Mouse (Mus musculus) stomach, embryonic 14.5 days (tissue): ENCODE data around the gene Pax9. TPM values are rescaled to one million over a fixed set of nuclear protein-coding genes. Genes with fewer than 3 reads are reported as not detected.

Experiments used
- ATAC-seq: fragments of 200-750 bp; cut with Nextera tagmentation; 2 replicates; pipeline ENCODE4 v1.8.0; 2017; ENCODE audit warnings: low read depth, moderate TSS enrichment; ENCODE audit not compliant: insufficient number of reproducible peaks, insufficient read depth, low FRiP score
- H3K27ac ChIP-seq: fragments of 300-500 bp; sonication (generic); 2 replicates; pipeline ENCODE4 v1.5.1; 2014; ENCODE audit warnings: mild to moderate bottlenecking, low read length, moderate library complexity, mixed read lengths
- H3K27me3 ChIP-seq: fragments of 300-500 bp; sonication (generic); 2 replicates; pipeline ENCODE4 v1.6.1; 2014; ENCODE audit warnings: low read length, control low read depth, mixed read lengths; ENCODE audit not compliant: control insufficient read depth, insufficient read depth
- H3K36me3 ChIP-seq: fragments of 300-500 bp; sonication (generic); 2 replicates; pipeline ENCODE4 v1.6.1; 2014; ENCODE audit warnings: mild to moderate bottlenecking, control low read depth, low read length, moderate library complexity, mixed read lengths; ENCODE audit not compliant: control insufficient read depth, insufficient read depth
- H3K4me1 ChIP-seq: fragments of 300-500 bp; sonication (generic); 2 replicates; pipeline ENCODE4 v1.6.1; 2014; ENCODE audit warnings: low read length, control low read depth, mixed read lengths; ENCODE audit not compliant: control insufficient read depth, insufficient read depth
- H3K4me2 ChIP-seq: fragments of 300-500 bp; sonication (generic); replicated peaks from 2 replicates; pipeline ENCODE4 v1.6.1; 2014; ENCODE audit warnings: low read depth, low read length, control low read depth
- H3K4me3 ChIP-seq: fragments of 300-500 bp; sonication (generic); 2 replicates; pipeline ENCODE4 v1.5.1; 2014; ENCODE audit warnings: low read depth, low read length, control low read depth
- H3K9ac ChIP-seq: fragments of 300-500 bp; sonication (generic); replicated peaks from 2 replicates; pipeline ENCODE4 v1.6.1; 2014; ENCODE audit warnings: low read depth, mild to moderate bottlenecking, control low read depth, low read length, moderate library complexity, mixed read lengths
- H3K9me3 ChIP-seq: fragments of 300-500 bp; sonication (generic); 2 replicates; pipeline ENCODE4 v1.6.1; 2016; ENCODE audit warnings: low read depth, low read length, control low read depth; ENCODE audit not compliant: control insufficient read depth
- WGBS: fragments of 180-500 bp; shearing (Covaris S2); extraction: QIAGEN DNeasy Blood & Tissue Kit; methylation state at CpG from one replicate; pipeline ENCODE4 v1.1.7; 2014; 5-methylcytosine and 5-hydroxymethylcytosine counted together
- polyA plus RNA-seq: library from polyadenylated mRNA; unstranded; fragments of >200 nt; fragmentation: Nextera tagmentation; extraction: Ambion mirVana; gene quantifications from 2 replicates; pipeline ENCODE4 v1.2.1, GENCODE M21; 2014

Pax9 gene
- polyA plus RNA-seq, 1 experiment from 2014 or later, result 3.8 TPM

GRCm38 (mm10) chr12:56695358-56696173 is 4.0 kb downstream of the Pax9 start:
- H3K36me3 ChIP-seq, result no peaks in the 10 kb centered on the region
- ATAC-seq, result peak; percentile 92
- no peaks in the 10 kb centered on the region for H3K9me3 ChIP-seq
- under 1% methylated on average over 41 of the region's 41 CpGs for WGBS
- H3K4me2 ChIP-seq, result peak overlapping the region; percentile 45
- H3K27me3 ChIP-seq, result peaks cover 80% of the 10 kb centered on the region
- H3K9ac ChIP-seq, result no peak overlapping the region
- H3K4me1 ChIP-seq, result 0 out of 2 replicates have a peak, but pooled peaks cover 4% of the 10 kb centered on the region
- H3K27ac ChIP-seq, result no peak overlapping the region
- H3K4me3 ChIP-seq, result peak overlapping the region; percentile 28

- H3K4me2 ChIP-seq, result peak overlapping the region; percentile 45
- H3K27me3 ChIP-seq, result peaks cover 78% of the 10 kb centered on the region
- H3K4me3 ChIP-seq, result peak overlapping the region; percentile 28
- H3K36me3 ChIP-seq, result no peaks in the 10 kb centered on the region
- H3K9ac ChIP-seq, result no peak overlapping the region
- ATAC-seq, result no peak
- WGBS, result under 1% methylated on average over 57 of the region's 57 CpGs
- H3K4me1 ChIP-seq, result 0 out of 2 replicates have a peak, but pooled peaks cover 4% of the 10 kb centered on the region
- no peak overlapping the region for H3K27ac ChIP-seq
- H3K9me3 ChIP-seq, result no peaks in the 10 kb centered on the region
Observed at GRCm38 (mm10) chr12:56696174-56697010, 4.8 kb downstream of the Pax9 start.

- ATAC-seq, result no peak
- Histone ChIP-seq H3K4me1 (0 out of 2 replicates have a peak, but pooled peaks cover 4% of the 10 kb centered on the region), H3K36me3 (no peaks in the 10 kb centered on the region), H3K4me2 (peak overlapping the region; percentile 45), H3K27ac (no peak overlapping the region), H3K9ac (0 out of 2 replicates have a peak overlapping the region, but pooled peaks have one; percentile 6), H3K27me3 (peaks cover 73% of the 10 kb centered on the region), H3K4me3 (peak overlapping the region; percentile 28), H3K9me3 (no peaks in the 10 kb centered on the region)
- under 1% methylated on average over 36 of the region's 36 CpGs for WGBS
Observed at GRCm38 (mm10) chr12:56697011-56697740, 5.6 kb downstream of the Pax9 start.

DNA sequence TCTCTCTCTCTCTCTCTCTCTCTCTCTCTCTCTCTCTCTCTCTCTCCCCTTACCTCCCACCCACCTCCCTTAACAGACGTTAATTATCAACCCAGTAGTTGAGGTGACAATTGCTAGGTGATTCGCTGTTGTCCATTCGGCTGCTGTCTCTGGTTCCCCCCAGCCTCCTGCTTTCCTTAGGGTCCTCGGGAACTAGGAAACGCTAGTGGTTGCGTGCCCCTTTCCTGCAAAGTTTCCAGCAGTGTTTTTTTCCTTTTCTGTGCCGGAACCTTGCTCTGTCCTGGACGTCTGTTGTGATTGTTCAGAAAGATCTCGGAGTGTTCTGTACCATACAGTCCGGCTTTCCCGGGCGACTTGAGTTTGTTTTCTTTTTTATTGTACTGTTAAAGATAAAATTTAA is 6.2 kb downstream of the Pax9 start:
- Histone ChIP-seq H3K27me3 (peaks cover 73% of the 10 kb centered on the region), H3K9me3 (no peaks in the 10 kb centered on the region), H3K9ac (no peak overlapping the region), H3K4me2 (peak overlapping the region; percentile 45), H3K36me3 (no peaks in the 10 kb centered on the region), H3K27ac (no peak overlapping the region), H3K4me1 (0 out of 2 replicates have a peak, but pooled peaks cover 4% of the 10 kb centered on the region), H3K4me3 (peak overlapping the region; percentile 28)
- no peak for ATAC-seq
- 2% methylated on average over 12 of the region's 12 CpGs for WGBS

DNA sequence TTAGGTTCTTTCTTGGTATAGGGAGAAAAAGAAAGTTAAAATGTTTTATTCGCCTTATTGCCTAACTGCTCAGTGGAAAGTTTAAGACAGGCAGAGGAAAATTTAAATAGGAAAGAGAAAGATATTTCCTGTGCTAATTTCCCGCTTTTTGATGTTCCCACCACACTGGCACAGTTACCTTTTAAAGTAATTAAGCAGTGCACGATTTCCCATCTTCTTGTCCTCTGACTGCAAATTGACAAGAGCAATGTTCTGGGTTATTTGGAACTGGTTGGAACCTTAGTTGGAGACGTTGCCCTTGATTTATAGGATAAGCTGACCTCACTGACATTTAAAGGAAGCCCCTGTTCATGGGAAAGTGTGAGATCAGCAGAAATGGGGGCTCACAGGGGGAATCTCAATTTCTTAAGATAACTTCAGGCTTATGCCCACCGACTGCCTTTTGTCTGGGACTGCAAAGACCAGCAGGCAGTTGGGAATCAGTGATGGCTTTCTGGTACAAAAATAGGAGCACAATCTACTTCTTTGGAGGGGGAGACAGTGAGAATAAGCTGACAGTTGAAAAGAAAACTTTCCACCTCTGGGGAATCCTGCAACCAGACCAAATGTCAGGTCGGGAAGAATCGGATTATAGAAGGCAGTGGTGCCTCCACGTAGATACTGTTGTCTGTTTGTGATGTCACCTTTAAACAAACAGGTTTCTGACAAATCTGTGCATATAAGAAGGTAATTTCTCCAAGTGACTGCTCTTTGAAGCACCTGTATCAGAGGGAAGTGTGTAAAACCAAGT is 6.8 kb downstream of the Pax9 start:
- 0 out of 2 replicates have a peak, but pooled peaks cover 4% of the 10 kb centered on the region for H3K4me1 ChIP-seq
- no peak overlapping the region for H3K9ac ChIP-seq
- peak overlapping the region; percentile 28; the same call in 1 of the 2 replicates for H3K4me3 ChIP-seq
- H3K27me3 ChIP-seq, result peaks cover 68% of the 10 kb centered on the region
- no peaks in the 10 kb centered on the region for H3K9me3 ChIP-seq
- ATAC-seq, result no peak
- peak overlapping the region; percentile 45; the same call in 1 of the 2 replicates for H3K4me2 ChIP-seq
- H3K36me3 ChIP-seq, result no peaks in the 10 kb centered on the region
- H3K27ac ChIP-seq, result no peak overlapping the region
- 4% methylated on average over 8 of the region's 8 CpGs for WGBS

GRCm38 (mm10) chr12:56699351-56699750 is 7.8 kb downstream of the Pax9 start:
- Histone ChIP-seq H3K27me3 (peaks cover 59% of the 10 kb centered on the region), H3K9ac (no peak overlapping the region)
- ATAC-seq, result no peak

DNA sequence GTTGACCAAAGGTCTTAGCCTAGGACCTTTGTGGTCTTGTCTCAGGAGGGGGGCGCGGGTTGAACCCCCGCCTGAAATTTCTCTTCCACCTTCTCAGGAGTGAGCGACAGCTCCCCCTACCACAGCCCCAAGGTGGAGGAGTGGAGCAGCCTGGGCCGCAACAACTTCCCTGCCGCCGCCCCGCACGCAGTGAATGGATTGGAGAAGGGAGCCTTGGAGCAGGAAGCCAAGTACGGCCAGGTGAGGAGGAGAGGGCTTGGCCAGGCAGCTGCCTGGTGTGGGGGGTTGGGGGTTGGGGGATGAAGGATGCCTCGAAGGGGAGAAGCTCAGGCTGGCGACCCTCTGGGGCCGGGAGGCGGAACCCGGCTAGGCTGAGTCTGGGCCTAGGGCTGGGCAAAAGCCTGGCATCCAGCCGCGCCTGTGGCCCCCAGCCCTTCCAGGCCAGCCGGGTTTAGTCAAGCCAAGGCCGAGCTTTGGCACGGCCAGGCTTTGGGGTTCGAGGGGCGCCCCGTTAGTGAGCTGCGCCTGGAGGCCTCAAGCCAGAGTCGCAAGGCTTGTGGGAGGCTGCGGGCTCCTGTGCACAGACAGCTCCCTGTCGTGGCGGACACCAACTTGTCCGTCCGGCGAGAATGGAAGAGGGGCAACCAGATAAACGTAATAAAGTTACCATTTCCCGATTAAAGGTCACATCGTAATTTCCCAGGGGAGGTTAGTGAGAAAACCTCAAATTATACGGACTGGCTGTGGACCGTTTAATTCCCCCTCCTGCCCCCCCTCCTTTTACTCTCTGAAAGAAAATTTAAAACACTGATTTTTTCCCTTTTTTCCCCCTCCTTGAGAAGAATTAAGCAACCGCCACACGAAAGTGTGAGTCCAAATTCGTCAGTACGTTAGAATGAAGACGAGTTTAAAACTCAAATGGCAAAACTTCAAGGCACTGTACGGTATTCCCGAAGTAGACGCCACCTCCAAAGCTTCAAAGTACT is 8.6 kb downstream of the Pax9 start:
- ATAC-seq, result 0 out of 2 replicates have a peak, but pooled peaks have one; percentile 17
- no peaks in the 10 kb centered on the region for H3K9me3 ChIP-seq
- H3K27ac ChIP-seq, result no peak overlapping the region
- H3K4me3 ChIP-seq, result no peak overlapping the region
- no peaks in the 10 kb centered on the region for H3K36me3 ChIP-seq
- H3K4me1 ChIP-seq, result 0 out of 2 replicates have a peak, but pooled peaks cover 4% of the 10 kb centered on the region
- WGBS, result 16% methylated on average over 44 of the region's 44 CpGs
- no peak overlapping the region for H3K9ac ChIP-seq
- no peak overlapping the region for H3K4me2 ChIP-seq
- H3K27me3 ChIP-seq, result peaks cover 54% of the 10 kb centered on the region

More at GRCm38 (mm10) chr12:56699351-56699750, 7.8 kb downstream of the Pax9 start:
- 18% methylated on average over 3 of the region's 3 CpGs for WGBS
- Histone ChIP-seq H3K4me3 (no peak overlapping the region), H3K27ac (no peak overlapping the region), H3K4me1 (0 out of 2 replicates have a peak, but pooled peaks cover 4% of the 10 kb centered on the region), H3K9me3 (no peaks in the 10 kb centered on the region), H3K36me3 (no peaks in the 10 kb centered on the region), H3K4me2 (no peak overlapping the region)
